Mouse (Mus musculus): ENCODE data around the gene Atp13a4.

Gene Atp13a4

GRCm38 (mm10) chr16:29544829-29545228 is at the start of gene Atp13a4:
Gene Atp13a4, minus strand, starts transcription at chr16:29544864.
- CTCF ChIA-PET = no interaction called here

GRCm38 (mm10) chr16:29592171-29592570 is 47.5 kb upstream of the Atp13a4 start:
- CTCF ChIA-PET = no interaction called here

- CTCF ChIA-PET = no interaction called here
Measured at GRCm38 (mm10) chr16:29579787-29580176, 35.1 kb upstream of the Atp13a4 start.

- CTCF ChIA-PET = no interaction called here
Measured at GRCm38 (mm10) chr16:29579167-29579786, 34.6 kb upstream of the Atp13a4 start, which contains the start of gene Opa1. Gene Opa1, plus strand, starts transcription at chr16:29579334.

- CTCF ChIA-PET = no interaction called here
Measured at GRCm38 (mm10) chr16:29575620-29576019, 31.0 kb upstream of the Atp13a4 start.

- CTCF ChIA-PET = no interaction called here
Measured at GRCm38 (mm10) chr16:29574013-29574412, 29.3 kb upstream of the Atp13a4 start.

- CTCF ChIA-PET = interaction anchor here (0.7 kb wide), 1 partner anchor 33 kb away, joined by 3 read pairs; no protein-coding TSS in a partner anchor
Measured at GRCm38 (mm10) chr16:29560869-29561268, 16.2 kb upstream of the Atp13a4 start.

- CTCF ChIA-PET = interaction anchor here (0.7 kb wide), 1 partner anchor 33 kb away, joined by 3 read pairs; no protein-coding TSS in a partner anchor
Measured at GRCm38 (mm10) chr16:29560454-29560853, 15.8 kb upstream of the Atp13a4 start.

- CTCF ChIA-PET = no interaction called here
Measured at GRCm38 (mm10) chr16:29559667-29560066, 15.0 kb upstream of the Atp13a4 start.

- CTCF ChIA-PET = no interaction called here
Measured at GRCm38 (mm10) chr16:29541261-29541683, 3.4 kb downstream of the Atp13a4 start.

- CTCF ChIA-PET = no interaction called here
Measured at GRCm38 (mm10) chr16:29539906-29540305, 4.8 kb downstream of the Atp13a4 start.

- CTCF ChIA-PET = no interaction called here
Measured at GRCm38 (mm10) chr16:29536411-29537204, 8.1 kb downstream of the Atp13a4 start.

GRCm38 (mm10) chr16:29535866-29536265 is 8.8 kb downstream of the Atp13a4 start:
- CTCF ChIA-PET = no interaction called here

GRCm38 (mm10) chr16:29533641-29534040 is 11.0 kb downstream of the Atp13a4 start:
- CTCF ChIA-PET = no interaction called here

GRCm38 (mm10) chr16:29527085-29527484 is 17.6 kb downstream of the Atp13a4 start:
- CTCF ChIA-PET = no interaction called here

- CTCF ChIA-PET = no interaction called here
Measured at GRCm38 (mm10) chr16:29526585-29526984, 18.1 kb downstream of the Atp13a4 start.

- CTCF ChIA-PET = no interaction called here
Measured at GRCm38 (mm10) chr16:29512495-29512894, 32.2 kb downstream of the Atp13a4 start.

GRCm38 (mm10) chr16:29510743-29511142 is 33.9 kb downstream of the Atp13a4 start:
- CTCF ChIA-PET = no interaction called here

GRCm38 (mm10) chr16:29509881-29510280 is 34.8 kb downstream of the Atp13a4 start:
- CTCF ChIA-PET = no interaction called here

GRCm38 (mm10) chr16:29504671-29505070 is 40.0 kb downstream of the Atp13a4 start:
- CTCF ChIA-PET = no interaction called here

GRCm38 (mm10) chr16:29504198-29504597 is 40.5 kb downstream of the Atp13a4 start:
- CTCF ChIA-PET = no interaction called here

- CTCF ChIA-PET = no interaction called here
Measured at GRCm38 (mm10) chr16:29491031-29491430, 53.6 kb downstream of the Atp13a4 start.

GRCm38 (mm10) chr16:29481439-29481838 is 63.2 kb downstream of the Atp13a4 start:
- CTCF ChIA-PET = no interaction called here

All from spleen, embryonic (tissue).